Mouse (Mus musculus) liver, adult 2 months (tissue): ENCODE measurements around the gene Igf2r.

Experiments
- CTCF ChIP-seq: fragments of 200-500 bp; IDR thresholded peaks from 2 replicates; pipeline ENCODE4 v1.5.1; 2011; ENCODE audit warnings: low read depth, low read length, control low read depth
- POLR2A ChIP-seq: fragments of 200-500 bp; IDR thresholded peaks from 2 replicates; pipeline ENCODE4 v1.6.1; 2011; ENCODE audit warnings: low read length, control low read depth; ENCODE audit not compliant: insufficient read depth; ENCODE audit errors: extremely low read depth

- TF ChIP-seq CTCF (no peak), POLR2A (no peak)
These were observed 35.1 kb downstream of the Igf2r start for GRCm38 (mm10) chr17:12734205-12734857.
